Mouse (Mus musculus): ENCODE results near the gene Fam167b. TPM values are rescaled to one million over a fixed set of nuclear protein-coding genes. Genes with fewer than 3 reads are reported as not detected.
"Not testable (repeated sequence)": the region's sequence is repeated elsewhere in the genome, so short reads cannot be mapped to it uniquely, and the experiment has no call there.

Gene Fam167b
- total RNA-seq, 2 experiments from 2014 or later: 0.50 TPM; not detected in 1

DNA sequence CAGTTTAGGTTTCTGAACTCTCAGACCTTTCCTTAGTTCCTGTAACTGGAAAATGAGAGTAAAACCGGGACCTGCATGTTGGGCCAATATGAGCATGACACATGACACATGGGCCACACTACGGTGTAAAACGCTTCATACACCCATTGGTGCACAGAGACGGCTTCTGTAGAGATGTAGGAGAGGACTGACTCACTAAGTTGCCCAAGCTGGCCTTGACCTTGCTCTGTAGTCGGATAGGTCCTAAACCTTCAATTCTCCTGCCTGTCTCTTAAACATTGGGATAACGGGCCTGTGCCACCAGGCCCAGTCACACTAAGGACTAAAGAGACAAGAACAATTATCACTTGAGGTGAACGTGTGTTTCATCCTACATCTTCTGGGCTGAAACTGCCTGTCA is 10.0 kb downstream of the Fam167b start:
- intact Hi-C loops (cut with DNase I): no loop called here
- DNase-seq (ENCODE audit: low spot score in 2 of 2): no peak

DNA sequence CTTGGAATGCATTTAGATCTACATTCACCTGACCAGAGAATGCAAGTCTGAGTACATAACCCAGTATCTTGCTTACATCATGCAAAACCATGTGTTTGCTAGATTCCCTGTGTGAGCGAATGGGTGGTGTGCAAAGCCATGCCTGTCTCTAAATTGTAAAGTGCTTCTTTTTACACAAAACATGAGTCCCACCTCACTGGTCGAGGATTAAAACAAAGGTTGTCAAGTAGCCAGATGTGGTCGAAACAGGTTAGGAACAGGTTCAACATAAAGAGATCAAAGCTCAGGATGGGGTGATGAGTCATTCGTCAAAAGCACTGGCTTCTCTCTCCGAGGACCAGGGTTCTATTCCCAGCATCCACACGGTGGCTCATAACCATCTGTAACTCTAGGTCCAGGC is 13.2 kb downstream of the Fam167b start:
- DNase-seq (ENCODE audit: low spot score in 2 of 2): no peak
- intact Hi-C loops (cut with DNase I): no loop called here

DNA sequence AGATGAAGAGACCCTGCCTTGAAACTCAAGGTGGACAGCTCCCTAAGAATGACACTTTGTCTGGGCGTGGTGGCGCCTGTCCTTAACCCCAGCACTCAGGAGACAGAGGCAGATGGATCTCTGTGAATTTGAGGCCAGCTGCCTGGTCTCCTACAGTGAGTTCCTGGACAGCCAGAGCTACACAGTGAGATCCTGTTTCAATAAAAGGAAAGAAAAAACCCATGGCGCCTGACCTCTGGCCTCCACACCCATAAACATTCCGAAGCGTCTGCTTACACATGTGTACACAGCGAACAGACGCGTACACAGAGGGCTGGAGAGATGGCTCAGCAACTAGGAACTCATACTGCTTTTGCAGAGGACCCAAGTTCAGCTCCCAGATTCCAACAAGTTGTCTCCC is 14.6 kb downstream of the Fam167b start:
- intact Hi-C loops (cut with DNase I): no loop called here
- DNase-seq (ENCODE audit: low spot score in 2 of 2): no peak

DNA sequence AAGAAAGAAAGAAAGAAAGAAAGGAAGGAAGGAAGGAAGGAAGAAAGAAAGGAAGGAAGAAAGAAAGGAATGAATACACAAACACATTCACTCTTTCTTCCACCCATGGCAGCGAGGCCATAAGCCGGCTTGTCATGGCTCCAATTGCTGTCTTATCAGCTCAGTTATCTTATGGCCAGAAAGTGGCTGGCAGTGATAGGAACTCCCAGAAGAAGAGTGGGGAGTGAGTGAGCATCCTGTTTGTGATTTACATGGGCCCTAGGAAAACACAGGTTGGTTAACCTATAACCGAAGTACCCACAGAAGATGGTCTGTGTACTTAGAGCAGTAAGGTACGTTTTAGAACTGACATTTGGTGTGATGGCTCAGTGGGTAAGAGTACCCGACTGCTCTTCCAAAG is 17.2 kb downstream of the Fam167b start:
- intact Hi-C loops (cut with DNase I): no loop called here
- DNase-seq (ENCODE audit: low spot score in 2 of 2): no peak

DNA sequence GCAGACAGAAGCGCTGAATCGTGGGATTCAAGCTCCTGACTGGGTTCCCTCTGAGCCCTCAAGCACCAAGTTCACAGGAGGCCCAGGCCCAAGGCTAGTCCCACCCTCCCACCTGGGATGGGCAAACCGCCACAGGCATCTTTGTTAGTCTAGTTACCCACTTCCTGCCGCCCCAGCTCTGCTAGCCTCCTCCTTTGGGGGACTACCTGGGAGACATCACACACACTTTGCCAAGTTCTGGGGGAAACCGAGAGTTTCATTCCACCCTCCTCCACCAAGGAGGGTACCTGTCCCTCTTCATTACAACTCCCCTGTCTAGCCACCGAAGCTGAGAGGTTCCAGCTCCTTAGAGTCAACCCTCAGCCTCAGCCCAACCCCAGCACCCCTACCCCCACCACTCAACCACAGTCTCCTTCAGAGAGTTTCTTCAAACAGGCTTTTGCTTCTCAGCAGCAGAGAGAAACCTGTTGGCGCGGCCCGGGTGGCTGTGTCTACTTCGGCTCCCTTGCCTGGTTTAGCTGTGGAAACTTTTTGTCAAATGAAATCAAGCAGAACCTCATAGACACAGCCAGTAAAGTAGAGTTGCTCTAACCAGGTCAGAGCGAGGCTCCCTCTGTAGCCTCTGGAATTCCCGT is 19.9 kb downstream of the Fam167b start:
- intact Hi-C loops (cut with DNase I): no loop called here
- DNase-seq (ENCODE audit: low spot score in 2 of 2): no peak

GRCm38 (mm10) chr4:129557256-129557808 is 21.0 kb downstream of the Fam167b start:
- DNase-seq (ENCODE audit: low spot score in 2 of 2): no peak
- intact Hi-C loops (cut with DNase I): no loop called here

GRCm38 (mm10) chr4:129556532-129557223 is 21.7 kb downstream of the Fam167b start:
- DNase-seq (ENCODE audit: low spot score in 2 of 2): peak; percentile 73 to 76
- intact Hi-C loops (cut with DNase I): no loop called here

GRCm38 (mm10) chr4:129555862-129556531 is 22.4 kb downstream of the Fam167b start:
- DNase-seq (ENCODE audit: low spot score in 2 of 2): peak in 1 of 2 experiments; percentile 8
- intact Hi-C loops (cut with DNase I): no loop called here

GRCm38 (mm10) chr4:129555421-129555861 is 22.9 kb downstream of the Fam167b start:
- DNase-seq (ENCODE audit: low spot score in 2 of 2): peak in 1 of 2 experiments; percentile 47
- intact Hi-C loops (cut with DNase I): no loop called here

DNA sequence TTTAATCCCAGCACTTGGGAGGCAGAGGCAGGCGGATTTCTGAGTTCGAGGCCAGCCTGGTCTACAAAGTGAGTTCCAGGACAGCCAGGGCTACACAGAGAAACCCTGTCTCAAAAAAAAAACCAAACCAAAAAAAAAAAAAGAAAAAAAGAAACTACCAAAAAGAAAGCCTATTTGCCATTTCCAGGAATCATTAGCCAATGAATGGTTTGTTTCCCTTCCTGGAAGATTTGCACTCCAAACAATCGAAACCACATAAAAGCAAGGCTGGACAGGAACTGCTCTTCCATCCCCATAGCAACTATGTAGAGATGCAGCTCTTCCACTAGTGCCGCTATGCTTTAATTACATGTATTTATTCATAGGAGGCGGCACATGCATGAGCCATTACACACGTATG is 23.8 kb downstream of the Fam167b start:
- intact Hi-C loops (cut with DNase I); DNase-seq (ENCODE audit: low spot score in 2 of 2): not testable (repeated sequence)

GRCm38 (mm10) chr4:129550295-129550694 is 28.1 kb downstream of the Fam167b start:
- DNase-seq (ENCODE audit: low spot score in 2 of 2): no peak
- intact Hi-C loops (cut with DNase I): no loop called here

DNA sequence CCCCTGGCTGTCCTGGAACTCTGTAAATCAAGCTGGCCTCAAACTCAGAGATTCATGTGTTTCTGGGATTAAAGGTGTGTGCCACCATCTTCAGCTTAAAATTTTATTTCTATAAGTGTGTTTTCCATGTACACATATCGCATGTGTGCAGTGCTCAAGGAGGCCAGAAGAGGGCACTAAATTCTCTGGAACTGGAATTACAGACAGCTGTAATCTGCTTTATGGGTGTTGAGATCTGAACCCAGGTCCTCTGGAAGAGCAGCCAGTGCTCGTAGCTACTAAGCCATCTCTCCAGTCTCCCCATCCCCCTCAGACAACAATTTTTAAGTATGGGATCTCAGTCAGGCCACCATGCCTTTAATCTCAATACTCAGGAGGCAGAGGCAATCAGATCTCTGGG is 29.0 kb downstream of the Fam167b start:
- DNase-seq (ENCODE audit: low spot score in 2 of 2): no peak
- intact Hi-C loops (cut with DNase I): no loop called here

- intact Hi-C loops (cut with DNase I); DNase-seq (ENCODE audit: low spot score in 2 of 2): not testable (repeated sequence)
Observed at GRCm38 (mm10) chr4:129547631-129548030, 30.7 kb downstream of the Fam167b start.

DNA sequence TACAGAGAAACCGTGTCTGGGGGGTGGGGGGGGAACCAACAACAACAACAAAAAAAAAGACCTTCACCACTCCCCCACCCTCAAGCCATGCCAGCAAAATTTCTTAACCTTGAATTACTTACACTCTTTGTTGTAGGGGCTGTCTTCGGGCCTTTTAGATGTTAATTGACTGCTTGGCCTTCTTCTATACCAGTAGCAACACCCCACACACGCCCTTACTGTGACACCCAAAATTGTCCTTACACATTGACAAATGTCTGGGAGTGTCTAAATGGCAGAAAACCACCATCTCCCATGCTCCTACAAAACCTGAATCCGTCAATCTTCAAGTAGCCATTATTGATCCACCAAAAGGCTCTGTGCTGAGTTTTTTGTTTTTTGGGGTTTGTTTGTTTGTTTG is 34.2 kb downstream of the Fam167b start:
- no peak for DNase-seq (ENCODE audit: low spot score in 2 of 2)
- intact Hi-C loops (cut with DNase I): loop anchor here (5.0 kb wide), 1 partner anchor 63 kb away; no protein-coding TSS in a partner anchor

GRCm38 (mm10) chr4:129542592-129543141 is 35.7 kb downstream of the Fam167b start, which contains the start of gene Hdac1:
Gene Hdac1 (minus strand): TSS chr4:129542713.
- peak; percentile 96 to 97 for DNase-seq (ENCODE audit: low spot score in 2 of 2)
- intact Hi-C loops (cut with DNase I): loop anchor here (5.0 kb wide), 1 partner anchor 65 kb away; no protein-coding TSS in a partner anchor

DNA sequence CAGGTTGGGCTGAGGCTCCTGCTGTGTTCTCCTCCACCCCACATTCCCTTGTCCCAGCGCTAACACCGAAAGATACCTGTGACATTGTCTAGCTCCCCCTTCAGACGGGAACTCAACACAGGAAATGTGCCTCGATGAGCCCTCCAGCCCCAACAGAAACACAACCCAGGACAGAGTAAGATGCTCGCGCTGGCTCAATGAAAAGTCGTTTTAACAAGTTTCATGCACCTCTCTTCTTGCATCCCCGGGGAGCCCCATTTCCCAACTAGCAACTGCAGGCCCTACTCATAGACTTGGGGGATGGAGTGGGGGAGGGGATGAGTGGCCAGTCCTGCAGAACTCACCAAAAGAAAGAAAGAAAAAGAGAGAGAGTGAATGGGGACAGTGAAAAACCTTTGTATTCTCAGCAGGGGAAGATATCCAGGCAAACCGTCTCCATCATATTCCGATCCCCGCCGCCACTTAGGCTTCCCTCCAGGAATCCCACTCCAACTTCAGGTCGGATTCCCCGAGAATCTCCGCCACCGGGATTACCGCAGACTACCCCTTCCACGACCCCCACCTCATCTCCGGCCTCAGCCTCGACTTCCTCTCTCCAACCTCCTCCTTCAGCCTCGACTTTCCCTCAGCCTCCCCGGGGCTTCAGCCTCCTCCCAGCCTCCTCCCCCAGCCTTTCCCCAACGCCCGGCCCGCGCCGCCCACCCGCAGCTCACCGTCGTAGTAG is 36.3 kb downstream of the Fam167b start:
- intact Hi-C loops (cut with DNase I): loop anchor here (5.0 kb wide), 1 partner anchor 65 kb away; no protein-coding TSS in a partner anchor
- DNase-seq (ENCODE audit: low spot score in 2 of 2): peak; percentile 13 to 31

DNA sequence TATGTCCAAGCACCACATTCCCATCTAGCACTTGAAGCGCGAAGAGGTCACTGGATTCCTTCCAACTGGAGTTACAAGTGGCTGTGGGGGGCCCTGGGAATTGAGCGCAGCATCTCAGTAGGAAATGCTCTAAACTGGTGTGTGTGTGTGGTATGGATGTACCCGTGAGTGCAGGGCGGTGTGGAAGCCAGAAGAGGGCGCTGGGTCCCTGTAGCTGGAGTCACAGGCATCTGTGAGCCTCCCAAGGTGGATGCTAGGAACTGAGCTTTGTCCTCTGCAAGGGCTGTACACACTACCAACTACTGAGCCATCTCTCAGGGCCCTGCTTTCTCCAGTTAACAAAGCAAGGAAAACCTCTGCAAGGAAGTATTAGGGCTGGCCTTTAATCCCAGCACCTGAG is 38.3 kb downstream of the Fam167b start:
- no peak for DNase-seq (ENCODE audit: low spot score in 2 of 2)
- intact Hi-C loops (cut with DNase I): loop anchor here (5.0 kb wide), 1 partner anchor 67 kb away; no protein-coding TSS in a partner anchor

- DNase-seq (ENCODE audit: low spot score in 2 of 2); intact Hi-C loops (cut with DNase I): not testable (repeated sequence)
Observed at GRCm38 (mm10) chr4:129528901-129529300, 49.4 kb downstream of the Fam167b start.
